Mouse (Mus musculus) lung, adult 2 months (tissue): ENCODE measurements around the gene Irx2. TPM values are rescaled to one million over a fixed set of nuclear protein-coding genes. Genes with fewer than 3 reads are reported as not detected.

Experiments used
- DNase-seq: peaks from one replicate; pipeline ENCODE4 v3.0.0; 2022
- H3K4me1 ChIP-seq: fragments of 200-500 bp; 2 replicates; pipeline ENCODE4 v1.6.1; 2011; ENCODE audit warnings: low read length; ENCODE audit not compliant: control insufficient read depth, insufficient read depth
- H3K4me3 ChIP-seq: fragments of 200-500 bp; replicated peaks from 2 replicates; pipeline ENCODE3; 2011; ENCODE audit warnings: low read depth, mild to moderate bottlenecking, control low read depth, low read length; ENCODE audit errors: extremely low read depth
- CTCF ChIP-seq: fragments of 200-500 bp; IDR thresholded peaks from 2 replicates; pipeline ENCODE4 v1.5.1; 2011; ENCODE audit warnings: mild to moderate bottlenecking, low read length, control low read depth; ENCODE audit not compliant: insufficient read depth
- POLR2A ChIP-seq: fragments of 200-500 bp; IDR thresholded peaks from 2 replicates; pipeline ENCODE4 v1.6.1; 2011; ENCODE audit warnings: low read depth, mild to moderate bottlenecking, control low read depth, low read length, borderline replicate concordance; ENCODE audit errors: extremely low read depth
- WGBS: fragments of 180-500 bp; shearing (Covaris S2); methylation state at CpG from one replicate; pipeline ENCODE4 v1.1.7; 2018; 5-methylcytosine and 5-hydroxymethylcytosine counted together
- polyA plus RNA-seq: library from polyadenylated mRNA; depleted of rRNA; stranded (reverse); fragments of >200 nt; gene quantifications from 2 replicates; pipeline ENCODE4 v1.2.3, GENCODE M21; 2012

The Irx2 gene
- polyA plus RNA-seq, 1 experiment: 62.3 TPM

DNA sequence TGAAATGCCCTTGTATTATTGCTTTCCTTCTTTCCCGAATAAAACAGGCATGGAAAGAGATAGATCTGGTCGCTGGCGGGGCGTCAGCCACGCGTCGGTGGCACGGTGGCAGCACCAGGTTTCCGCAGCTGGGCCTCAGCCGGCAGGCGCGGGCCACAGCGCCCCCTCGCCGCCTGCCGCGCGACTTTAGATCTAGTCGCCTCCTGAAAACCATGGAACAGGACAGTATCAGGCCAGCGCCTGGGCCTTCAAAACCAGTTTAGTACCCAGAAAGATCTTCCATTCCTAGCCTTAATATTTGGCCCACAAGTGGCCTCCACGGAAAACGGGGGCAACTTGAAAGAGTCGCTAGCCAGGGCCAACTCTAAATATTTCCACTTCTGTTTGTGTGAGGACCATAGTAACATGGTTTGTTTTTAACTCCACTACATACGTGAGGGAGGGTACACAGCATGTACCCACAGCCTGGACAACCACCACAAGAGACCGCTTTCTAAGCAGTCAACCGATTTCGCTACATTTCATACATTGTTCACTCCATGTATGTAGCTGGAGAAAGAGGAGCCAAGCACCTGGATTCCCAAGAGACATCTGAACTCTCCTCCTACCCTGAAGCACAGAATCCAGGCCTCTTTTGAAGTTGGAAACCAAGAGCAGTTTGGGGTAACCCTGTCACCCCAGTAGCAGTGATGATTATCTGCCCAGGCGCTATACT lies 3.2 kb upstream of the Irx2 start:
- TF ChIP-seq POLR2A (no peak), CTCF (no peak)
- 8% methylated on average over 28 of the region's 28 CpGs for WGBS
- H3K4me1 ChIP-seq: peaks cover 3% of the 10 kb centered on the region; the same call in 1 of the 2 replicates
- peak; percentile 59 for DNase-seq
- no peak overlapping the region for H3K4me3 ChIP-seq

DNA sequence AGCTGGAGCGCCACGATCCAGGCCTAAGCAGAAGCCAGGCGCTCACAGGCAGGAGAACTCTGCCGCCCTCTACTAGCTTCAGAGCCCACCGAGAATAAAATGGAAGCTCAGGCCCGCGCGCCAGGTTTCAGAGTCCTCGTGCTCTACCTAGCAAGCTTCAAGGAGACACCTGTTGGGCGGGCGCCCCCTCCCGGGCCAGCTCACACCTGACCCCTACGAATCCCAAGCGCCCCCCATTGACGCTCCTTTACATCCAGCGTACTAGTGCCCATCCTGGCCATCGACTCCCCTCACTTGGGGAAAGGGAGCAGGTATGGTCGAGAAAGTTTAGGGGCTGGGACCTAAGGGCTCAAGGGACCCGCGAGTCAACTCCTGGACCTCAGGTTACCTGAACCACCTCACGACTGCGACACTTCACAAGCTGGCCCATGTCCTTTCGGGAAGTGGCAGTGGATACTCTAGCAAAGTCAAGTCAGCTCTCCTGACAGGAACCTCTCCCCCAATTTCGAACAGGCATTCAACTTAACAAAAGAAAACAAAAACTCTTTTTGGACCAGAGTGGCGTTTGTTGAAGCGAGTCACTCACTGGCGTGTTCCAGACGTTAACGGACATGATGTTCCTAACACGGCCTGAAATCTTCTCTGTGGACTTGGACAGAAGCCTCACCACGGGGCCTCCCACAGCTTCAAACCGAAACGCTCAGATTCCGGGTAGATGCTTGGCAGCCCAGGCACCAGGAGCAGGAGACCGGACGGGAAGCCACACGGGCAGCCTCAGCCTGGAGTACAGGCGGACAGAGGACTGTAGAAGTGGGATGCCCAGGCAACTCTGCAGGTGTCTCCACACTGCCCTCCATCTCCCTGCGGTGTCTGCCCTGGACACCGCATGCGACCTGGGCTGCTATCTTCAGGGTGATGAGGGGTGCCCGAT lies 964 bp upstream of the Irx2 start:
- H3K4me3 ChIP-seq: peak overlapping the region; percentile 66
- H3K4me1 ChIP-seq: no peaks in the 10 kb centered on the region; the same call in 1 of the 2 replicates
- DNase-seq: peak; percentile 70
- WGBS: 3% methylated on average over 42 of the region's 42 CpGs
- TF ChIP-seq POLR2A: no peak
- TF ChIP-seq CTCF: no peak

DNA sequence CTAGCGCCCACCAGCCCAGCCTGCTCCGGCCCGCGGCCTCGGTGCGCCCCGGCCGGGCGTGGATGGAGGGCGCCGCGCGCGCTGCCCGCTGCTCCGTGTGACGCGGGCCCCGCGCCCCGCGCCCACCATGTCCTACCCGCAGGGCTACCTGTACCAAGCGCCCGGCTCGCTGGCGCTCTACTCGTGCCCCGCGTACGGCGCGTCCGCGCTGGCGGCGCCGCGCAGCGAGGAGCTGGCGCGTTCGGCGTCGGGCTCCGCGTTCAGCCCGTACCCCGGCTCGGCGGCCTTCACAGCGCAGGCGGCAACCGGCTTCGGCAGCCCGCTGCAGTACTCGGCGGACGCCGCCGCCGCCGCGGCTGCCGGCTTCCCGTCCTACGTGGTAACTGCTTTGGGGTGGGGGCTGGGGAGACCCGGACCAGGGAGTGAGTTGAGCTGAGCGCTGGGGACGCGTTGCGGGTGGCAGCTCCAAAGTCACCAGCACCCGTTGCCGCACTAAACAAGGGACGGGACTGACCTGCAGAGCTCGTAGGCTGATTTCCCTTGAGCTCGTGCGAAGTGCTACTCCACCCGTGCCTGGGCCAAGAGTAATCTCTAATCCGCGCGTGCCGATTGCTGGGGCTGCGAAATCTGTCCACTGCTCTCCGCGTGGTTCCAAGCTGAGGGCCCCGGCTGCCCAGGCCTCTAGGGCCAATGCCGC lies 463 bp downstream of the Irx2 start:
- H3K4me3 ChIP-seq: peak overlapping the region; percentile 64
- H3K4me1 ChIP-seq: no peaks in the 10 kb centered on the region; the same call in 1 of the 2 replicates
- WGBS: 1% methylated on average over 83 of the region's 88 CpGs
- TF ChIP-seq POLR2A: no peak
- TF ChIP-seq CTCF: no peak
- DNase-seq: peak; percentile 50

DNA sequence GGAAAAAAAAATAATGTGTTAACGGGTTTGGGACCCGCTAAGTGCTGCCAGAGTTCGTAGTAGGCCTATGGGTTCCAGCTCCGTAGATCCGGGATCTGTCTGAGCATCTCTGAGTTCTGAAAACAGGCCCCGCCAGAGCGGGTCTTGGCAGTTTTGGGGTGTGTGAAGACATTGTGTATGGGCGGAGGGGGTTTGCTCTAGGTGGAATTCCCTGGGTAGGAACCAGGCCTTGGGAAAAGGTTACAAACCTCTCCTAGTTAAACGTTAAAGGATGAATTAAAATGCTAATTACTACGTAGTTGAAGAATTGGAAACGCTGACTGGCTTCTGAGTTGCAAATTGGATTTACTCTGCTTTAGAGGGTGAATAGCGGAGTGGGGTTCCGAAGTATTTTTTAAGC lies 1.2 kb downstream of the Irx2 start:
- DNase-seq: peak; percentile 54
- 5% methylated on average over 13 of the region's 13 CpGs for WGBS

DNA sequence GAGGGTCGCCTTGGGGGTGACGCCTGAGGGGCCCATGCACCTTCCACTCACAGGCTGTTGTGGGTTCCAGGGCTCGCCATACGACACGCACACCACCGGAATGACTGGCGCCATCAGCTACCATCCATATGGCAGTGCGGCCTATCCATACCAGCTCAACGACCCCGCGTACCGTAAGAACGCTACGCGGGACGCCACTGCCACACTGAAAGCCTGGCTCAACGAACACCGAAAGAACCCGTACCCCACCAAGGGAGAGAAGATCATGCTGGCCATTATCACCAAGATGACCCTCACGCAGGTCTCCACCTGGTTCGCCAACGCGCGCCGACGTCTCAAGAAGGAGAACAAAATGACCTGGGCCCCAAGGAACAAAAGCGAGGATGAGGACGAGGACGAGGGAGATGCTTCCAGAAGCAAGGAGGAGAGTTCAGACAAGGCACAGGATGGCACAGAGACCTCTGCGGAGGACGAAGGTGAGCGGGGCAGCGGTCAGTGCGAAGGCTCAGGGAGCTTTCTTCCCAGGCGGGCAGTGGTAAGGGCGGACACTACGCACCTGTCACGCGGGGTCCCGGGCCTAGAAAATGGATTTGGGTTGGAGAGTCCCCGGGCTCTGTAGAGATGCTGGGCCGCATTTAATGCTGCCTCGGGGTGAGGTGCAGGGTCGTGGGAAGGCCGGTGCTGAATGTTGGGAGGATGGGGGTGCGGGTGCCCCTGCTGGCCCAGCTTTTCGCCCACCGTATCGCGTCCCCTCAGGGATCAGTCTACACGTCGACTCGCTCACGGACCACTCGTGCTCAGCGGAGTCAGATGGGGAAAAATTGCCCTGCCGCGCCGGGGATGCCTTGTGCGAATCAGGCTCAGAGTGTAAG lies 2.1 kb downstream of the Irx2 start:
- TF ChIP-seq CTCF (no peak), POLR2A (no peak)
- 4% methylated on average over 60 of the region's 60 CpGs for WGBS
- no peaks in the 10 kb centered on the region for H3K4me1 ChIP-seq
- peak overlapping the region; percentile 69 for H3K4me3 ChIP-seq
- peak; percentile 49 for DNase-seq

More for the DNA sequence above, 1.2 kb downstream of the Irx2 start:
- TF ChIP-seq CTCF: no peak
- no peak for TF ChIP-seq POLR2A
- H3K4me1 ChIP-seq: no peaks in the 10 kb centered on the region
- H3K4me3 ChIP-seq: peak overlapping the region; percentile 39

DNA sequence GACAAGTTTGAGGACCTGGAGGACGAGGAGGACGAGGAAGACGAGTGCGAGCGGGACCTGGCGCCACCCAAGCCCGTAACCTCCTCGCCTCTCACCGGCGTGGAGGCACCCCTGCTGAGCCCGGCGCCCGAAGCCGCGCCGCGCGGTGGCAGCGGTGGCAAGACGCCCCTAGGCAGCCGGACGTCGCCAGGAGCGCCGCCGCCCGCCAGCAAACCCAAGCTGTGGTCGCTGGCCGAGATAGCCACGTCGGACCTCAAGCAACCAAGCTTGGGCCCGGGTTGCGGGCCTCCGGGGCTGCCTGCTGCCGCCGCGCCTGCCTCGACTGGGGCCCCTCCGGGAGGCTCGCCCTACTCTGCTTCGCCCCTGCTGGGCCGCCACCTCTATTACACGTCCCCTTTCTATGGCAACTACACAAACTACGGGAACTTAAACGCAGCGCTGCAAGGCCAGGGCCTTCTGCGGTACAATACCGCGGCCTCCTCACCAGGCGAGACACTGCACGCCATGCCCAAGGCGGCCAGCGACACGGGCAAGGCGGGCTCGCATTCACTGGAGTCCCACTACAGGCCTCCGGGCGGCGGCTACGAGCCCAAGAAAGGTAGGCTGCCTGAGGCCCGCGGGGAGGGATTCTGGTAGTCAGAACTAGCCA lies 2.9 kb downstream of the Irx2 start:
- WGBS: 2% methylated on average over 62 of the region's 62 CpGs
- DNase-seq: peak; percentile 46
- Histone ChIP-seq H3K4me1 (no peaks in the 10 kb centered on the region), H3K4me3 (peak overlapping the region; percentile 69)
- TF ChIP-seq CTCF (no peak), POLR2A (no peak)

DNA sequence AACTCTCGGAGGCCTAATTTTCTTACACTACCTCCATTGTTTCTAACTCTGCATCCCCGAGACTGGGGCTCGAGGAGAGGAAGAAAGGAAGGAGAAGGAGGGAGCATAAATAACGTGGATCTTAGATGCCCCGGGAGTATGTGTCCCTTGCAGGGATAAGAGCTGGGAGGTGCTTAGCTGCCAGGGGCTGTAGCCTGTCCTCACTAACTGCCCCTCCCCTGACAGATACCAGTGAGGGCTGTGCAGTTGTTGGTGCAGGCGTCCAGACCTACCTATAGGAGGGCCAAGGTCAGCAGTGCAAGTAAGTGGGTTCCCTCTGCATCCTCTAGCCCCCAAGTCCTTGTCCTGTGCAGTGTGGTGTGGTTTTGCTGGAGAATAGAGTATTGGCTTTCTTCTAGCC lies 3.7 kb downstream of the Irx2 start:
- peak; percentile 46 for DNase-seq
- no peak for TF ChIP-seq CTCF
- no peak for TF ChIP-seq POLR2A
- WGBS: 17% methylated on average over 6 of the region's 6 CpGs
- H3K4me3 ChIP-seq: peak overlapping the region; percentile 51
- H3K4me1 ChIP-seq: no peaks in the 10 kb centered on the region

DNA sequence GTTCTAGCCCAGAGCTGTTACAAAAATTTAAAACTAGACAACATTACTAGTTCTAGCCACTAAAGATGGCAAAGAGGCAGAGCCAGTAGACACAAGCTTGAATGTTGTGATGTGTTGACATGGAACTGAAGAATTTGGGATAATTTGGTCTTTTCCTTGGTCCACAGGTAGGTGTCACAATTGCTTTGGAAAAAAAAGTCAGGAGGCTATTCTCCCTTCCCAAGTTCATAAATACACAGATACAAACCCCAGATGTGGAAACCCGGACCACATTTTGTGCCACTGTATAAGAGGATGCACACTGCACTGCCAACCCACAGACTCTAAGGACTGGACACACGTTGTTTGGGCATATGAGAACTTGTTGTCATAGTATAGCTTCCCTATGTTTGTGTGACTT lies 4.5 kb downstream of the Irx2 start:
- 29% methylated on average over 2 of the region's 2 CpGs for WGBS
- no peak for DNase-seq
- Histone ChIP-seq H3K4me3 (peak overlapping the region; percentile 9), H3K4me1 (no peaks in the 10 kb centered on the region)
- no peak for TF ChIP-seq CTCF
- TF ChIP-seq POLR2A: no peak
